In the genomic region with DNA sequence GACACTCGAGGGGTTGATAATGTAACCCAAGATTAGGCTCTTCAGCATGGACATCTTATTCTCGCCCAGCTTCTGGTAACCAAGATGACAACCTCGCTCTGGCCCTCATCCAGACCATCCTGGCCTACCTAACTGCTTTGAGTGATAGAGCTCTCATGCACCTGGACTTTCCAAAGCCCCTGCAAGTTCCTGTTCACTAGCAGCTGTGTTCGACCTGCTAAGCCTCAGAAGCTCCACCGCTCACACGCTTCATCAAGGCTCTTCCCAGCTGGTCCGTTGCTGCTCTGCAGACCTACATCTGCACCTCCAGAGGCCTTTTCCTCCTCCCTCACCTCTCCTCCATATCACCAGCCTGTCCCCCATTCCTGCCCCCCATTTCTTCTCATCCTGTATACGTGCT, we compare ENCODE assay signal across 31 mouse cellular contexts.
"Had no signal": no experiment of that assay in that cellular context is flagged by ENCODE, and none has a peak within 500 bp of the region (broad histone marks: within the 10 kb centered on the region; RNA-seq: fewer than 3 reads in every experiment).

No protein-coding gene starts in this region.

- H3K36me3 ChIP-seq: limb, embryonic 13.5 days; limb, embryonic 15.5 days; liver, embryonic 12.5 days; liver, embryonic 13.5 days; liver, embryonic 15.5 days; lung, embryonic 15.5 days; midbrain, embryonic 10.5 days; midbrain, embryonic 12.5 days; midbrain, embryonic 13.5 days; midbrain, embryonic 15.5 days; neural tube, embryonic 12.5 days had no signal

- H3K27me3 ChIP-seq: limb, embryonic 13.5 days; limb, embryonic 15.5 days; liver, embryonic 12.5 days; liver, embryonic 13.5 days; liver, embryonic 15.5 days; lung, embryonic 15.5 days; megakaryocyte, embryonic 14.5 days; midbrain, embryonic 12.5 days; midbrain, embryonic 13.5 days; midbrain, embryonic 15.5 days; neural tube, embryonic 12.5 days had no signal

- H3K4me3 ChIP-seq: left cerebral cortex, adult 2 months; limb, embryonic 13.5 days; limb, embryonic 15.5 days; liver, embryonic 12.5 days; liver, embryonic 13.5 days; liver, embryonic 15.5 days; lung, embryonic 15.5 days; megakaryocyte, embryonic 14.5 days; midbrain, embryonic 10.5 days; midbrain, embryonic 12.5 days; midbrain, embryonic 13.5 days; midbrain, embryonic 15.5 days; myocyte; neural tube, embryonic 12.5 days had no signal

- H3K4me1 ChIP-seq: liver, embryonic 12.5 days; megakaryocyte, embryonic 14.5 days had no signal

- H3K4me2 ChIP-seq: limb, embryonic 13.5 days; limb, embryonic 15.5 days; liver, embryonic 11.5 days; liver, embryonic 12.5 days; liver, embryonic 13.5 days; liver, embryonic 15.5 days; lung, embryonic 14.5 days; lung, embryonic 15.5 days; midbrain, embryonic 11.5 days; midbrain, embryonic 12.5 days; midbrain, embryonic 13.5 days; midbrain, embryonic 15.5 days; neural tube, embryonic 12.5 days had no signal

- H3K9ac ChIP-seq: limb, embryonic 13.5 days; limb, embryonic 15.5 days; liver, embryonic 12.5 days; liver, embryonic 13.5 days; liver, embryonic 14.5 days; liver, embryonic 15.5 days; liver, postnatal 0 days; lung, embryonic 14.5 days; lung, embryonic 15.5 days; midbrain, embryonic 12.5 days; midbrain, embryonic 13.5 days; midbrain, embryonic 15.5 days; neural tube, embryonic 12.5 days had no signal

- ATAC-seq: liver, embryonic 12.5 days; liver, postnatal 0 days; lung, postnatal 0 days; midbrain, embryonic 13.5 days; midbrain, embryonic 15.5 days; midbrain, embryonic 16.5 days had no signal

- DNase-seq: left cerebral cortex, postnatal 4 days; liver; liver, embryonic 13.5 days; liver, postnatal 0 days; lung, adult 18-20 months; lung, adult 2 months; lung, embryonic 14.5 days; lung, postnatal 10 days; lung, postnatal 14 days; lung, postnatal 36 days; lung, postnatal 4 days; midbrain, embryonic 14.5 days had no signal

- H3K27ac ChIP-seq: left cerebral cortex, adult 2 months; limb, embryonic 13.5 days; limb, embryonic 15.5 days; liver, embryonic 12.5 days; liver, embryonic 13.5 days; liver, embryonic 14.5 days; liver, embryonic 15.5 days; lung, embryonic 15.5 days; macrophage; midbrain, embryonic 10.5 days; midbrain, embryonic 12.5 days; midbrain, embryonic 13.5 days; midbrain, embryonic 15.5 days; neural tube, embryonic 12.5 days had no signal

- H3K9me3 ChIP-seq: limb, embryonic 13.5 days; limb, embryonic 15.5 days; liver, embryonic 12.5 days; liver, embryonic 13.5 days; liver, embryonic 15.5 days; lung, embryonic 15.5 days; midbrain, embryonic 10.5 days; midbrain, embryonic 12.5 days; midbrain, embryonic 13.5 days; midbrain, embryonic 15.5 days; neural tube, embryonic 12.5 days had no signal
